Mouse (Mus musculus) adrenal gland, adult (tissue): ENCODE results near the gene Lrig2.
"Not testable (repeated sequence)": the region's sequence is repeated elsewhere in the genome, so short reads cannot be mapped to it uniquely, and the experiment has no call there.

Source experiments
- DNase-seq, 2 experiments: peaks; one replicate each; pipeline ENCODE4 v3.0.0; 2022 to 2023; ENCODE audit warnings: low spot score in 1 of 2; ENCODE audit not compliant: inconsistent age in 2 of 2

Gene Lrig2

DNA sequence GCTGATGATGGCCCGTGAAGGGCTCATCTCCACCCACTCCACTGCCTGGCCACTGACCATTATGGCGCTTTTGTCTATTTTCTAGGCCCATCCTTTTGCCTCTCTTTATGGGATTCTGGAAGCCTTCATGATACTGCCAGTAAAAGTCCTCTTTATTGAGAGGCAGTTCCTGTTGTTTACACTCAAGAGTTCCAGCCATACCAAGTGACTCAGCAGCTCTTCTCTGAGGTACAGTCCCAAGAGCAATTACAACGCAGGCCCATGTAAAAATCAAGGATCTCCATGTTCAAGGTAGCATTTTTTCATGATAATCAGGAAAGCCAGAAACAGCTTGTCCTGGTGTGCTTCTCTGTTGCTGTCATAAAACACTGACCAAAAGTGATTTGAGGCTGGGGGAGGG, 75.8 kb downstream of the Lrig2 start:
- DNase-seq: no peak

DNA sequence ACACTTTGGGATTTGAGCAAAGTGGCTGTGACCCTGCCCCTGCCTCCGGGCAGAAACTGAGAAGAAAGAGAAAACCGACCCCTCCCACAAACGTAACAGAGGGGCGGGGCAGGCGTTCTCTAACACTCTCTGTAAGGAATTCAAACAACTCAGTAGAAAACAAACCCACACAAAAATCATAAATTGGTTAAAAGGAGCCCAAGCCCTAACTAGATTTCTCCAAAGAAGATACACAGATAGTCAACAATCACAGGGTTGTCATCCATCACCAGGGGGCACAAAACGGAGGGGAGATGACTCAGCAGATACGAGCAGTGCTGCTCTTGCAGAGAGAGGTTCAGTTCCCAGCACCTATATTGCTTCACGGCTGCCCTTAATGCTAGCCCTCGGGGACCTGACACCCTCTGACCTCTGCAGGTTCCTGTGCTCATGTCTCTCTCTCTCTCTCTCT, 77.4 kb downstream of the Lrig2 start:
- peak; percentile 34 to 65 for DNase-seq

DNA sequence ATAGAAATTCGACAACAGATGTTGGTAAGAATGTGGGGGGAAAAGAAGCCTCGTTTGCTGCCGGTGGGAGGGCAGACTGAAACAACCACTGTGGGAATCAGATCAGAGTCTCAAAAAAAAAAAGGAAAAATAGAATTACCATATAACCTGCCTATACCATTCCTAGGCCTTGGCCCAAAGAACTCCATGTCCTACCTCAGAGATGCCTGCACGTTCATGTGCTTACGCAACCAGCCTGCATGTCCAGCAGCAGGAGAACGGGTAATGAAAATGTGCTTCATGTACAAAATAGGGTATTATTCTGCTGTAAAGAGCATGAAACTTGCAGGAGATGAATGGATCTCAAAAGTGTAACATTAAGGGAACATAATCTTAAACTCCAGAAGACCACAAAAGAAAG, 79.1 kb downstream of the Lrig2 start:
- no peak for DNase-seq

DNA sequence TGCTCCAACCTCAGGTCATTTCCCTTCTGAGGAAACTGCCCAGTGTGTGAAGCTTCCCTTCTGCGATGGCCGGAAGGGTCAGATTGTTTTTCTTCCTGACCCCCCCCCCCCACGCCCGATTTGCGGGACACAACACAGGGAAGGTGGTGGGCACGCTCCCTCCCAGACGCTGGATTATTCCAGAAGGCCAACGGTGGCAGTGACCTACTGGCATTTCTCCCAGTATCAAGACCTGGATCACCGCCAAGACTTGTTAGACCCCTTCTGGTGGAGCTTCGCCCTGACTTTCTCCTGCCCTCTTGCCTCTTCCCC, 79.9 kb downstream of the Lrig2 start:
- peak; percentile 36 to 73 for DNase-seq

DNA sequence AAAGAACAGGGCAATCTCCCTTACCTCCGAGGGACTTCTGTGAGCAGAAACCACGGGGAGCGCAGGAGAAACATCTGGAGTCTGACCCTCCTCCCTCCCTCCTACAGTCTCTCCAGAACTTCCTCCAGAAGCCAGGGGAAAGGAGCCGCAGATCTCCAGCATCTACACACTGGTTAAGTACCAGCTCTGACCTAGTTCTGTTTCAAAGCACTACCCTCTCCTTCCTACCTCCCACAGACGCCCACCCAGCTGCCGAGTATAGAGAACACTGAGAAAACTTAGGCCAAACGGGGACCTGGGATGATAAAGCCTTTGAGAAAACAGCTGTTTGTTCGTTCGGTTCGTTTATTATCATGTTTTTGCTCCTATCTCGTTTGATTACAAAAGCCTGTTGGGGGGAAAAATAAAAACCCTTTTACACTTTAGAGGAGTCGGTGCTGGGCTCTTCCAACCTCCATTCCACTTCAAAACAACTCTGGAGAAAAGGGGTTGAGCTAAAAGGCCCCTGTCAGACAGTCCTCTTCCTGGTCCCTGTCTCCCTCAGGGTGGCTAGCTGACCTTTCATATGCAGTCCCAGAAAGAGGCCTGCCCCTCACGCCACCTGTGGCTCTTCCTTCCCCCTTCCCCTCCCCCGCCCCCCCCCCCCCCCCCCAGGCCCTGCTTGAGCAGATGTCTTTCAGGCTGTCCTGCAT, 80.4 kb downstream of the Lrig2 start:
- no peak for DNase-seq

DNA sequence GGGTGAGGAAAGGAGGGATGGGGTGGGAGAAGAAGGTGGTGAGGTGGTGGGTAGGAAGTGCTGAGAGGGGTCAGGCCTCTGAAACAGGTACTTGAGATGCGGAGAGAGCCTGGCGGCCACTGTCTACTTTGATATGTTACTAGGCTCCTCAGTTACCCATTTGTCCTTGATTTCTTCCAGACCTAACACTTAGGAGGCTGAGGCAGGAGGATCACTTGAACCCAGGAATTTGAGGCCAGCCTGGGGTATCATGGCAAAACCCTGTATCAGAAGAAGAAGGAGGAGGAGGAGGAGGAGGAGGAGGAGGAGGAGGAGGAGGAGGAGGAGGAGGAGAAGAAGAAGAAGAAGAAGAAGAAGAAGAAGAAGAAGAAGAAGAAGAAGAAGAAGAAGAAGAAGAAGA, 84.4 kb downstream of the Lrig2 start:
- not testable (repeated sequence) for DNase-seq

DNA sequence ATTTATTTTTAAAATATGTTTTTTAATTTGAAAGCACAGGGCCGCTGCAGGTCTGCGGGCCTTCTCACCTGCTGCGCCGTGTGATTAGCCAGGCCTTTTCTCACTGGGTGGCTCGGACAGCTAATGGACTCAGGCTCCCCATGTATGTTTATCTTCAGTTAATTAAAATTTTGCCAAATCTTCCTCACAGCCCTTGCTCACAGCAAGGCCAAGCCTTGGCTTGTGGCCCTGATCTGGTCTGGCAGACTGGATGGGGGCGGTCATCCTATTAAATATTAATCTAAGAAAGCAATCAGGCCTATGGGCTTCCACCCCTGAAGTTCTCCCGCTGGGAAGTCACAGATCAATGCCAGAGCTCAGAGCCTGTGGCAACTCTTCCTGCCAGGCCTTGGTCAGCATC, 87.4 kb downstream of the Lrig2 start:
- DNase-seq: no peak

DNA sequence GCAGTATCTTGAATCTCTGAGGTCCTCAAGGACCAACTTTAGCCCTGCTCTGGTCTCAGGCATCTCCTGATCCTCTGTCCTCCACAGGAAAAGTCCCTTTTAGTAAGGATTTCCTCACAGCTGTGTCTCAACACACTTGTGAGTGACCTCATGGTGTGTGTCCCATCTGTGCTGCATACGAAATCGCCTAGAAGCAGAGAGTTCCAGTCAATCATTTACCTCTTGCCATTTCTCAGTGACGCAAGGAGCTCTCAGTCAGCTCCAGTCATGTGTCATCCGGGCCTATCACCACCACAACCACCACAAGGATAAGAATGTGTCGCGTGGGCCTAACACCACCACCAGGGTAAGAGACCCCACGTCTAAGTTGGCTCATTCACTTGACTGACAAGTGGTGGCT, 90.8 kb downstream of the Lrig2 start:
- DNase-seq: no peak

DNA sequence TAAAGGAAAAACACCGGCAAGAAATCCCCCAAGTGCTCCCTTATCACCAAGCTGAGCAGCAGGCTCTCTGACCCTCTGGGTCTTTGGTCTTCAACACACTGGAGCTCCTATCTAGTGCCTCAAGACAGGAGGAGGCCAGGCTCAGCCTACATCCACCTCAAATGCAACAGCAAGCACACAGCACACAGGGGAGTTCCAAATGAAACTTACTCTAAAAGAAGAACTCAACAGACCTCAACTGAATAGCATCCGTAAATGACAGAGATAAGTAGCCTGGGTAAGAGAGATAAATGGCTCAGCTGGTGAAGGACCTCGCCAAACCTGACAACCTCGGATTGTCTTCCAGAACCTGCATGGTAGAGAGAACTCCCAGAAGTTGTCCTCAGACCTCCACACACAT, 91.7 kb downstream of the Lrig2 start:
- no peak for DNase-seq

DNA sequence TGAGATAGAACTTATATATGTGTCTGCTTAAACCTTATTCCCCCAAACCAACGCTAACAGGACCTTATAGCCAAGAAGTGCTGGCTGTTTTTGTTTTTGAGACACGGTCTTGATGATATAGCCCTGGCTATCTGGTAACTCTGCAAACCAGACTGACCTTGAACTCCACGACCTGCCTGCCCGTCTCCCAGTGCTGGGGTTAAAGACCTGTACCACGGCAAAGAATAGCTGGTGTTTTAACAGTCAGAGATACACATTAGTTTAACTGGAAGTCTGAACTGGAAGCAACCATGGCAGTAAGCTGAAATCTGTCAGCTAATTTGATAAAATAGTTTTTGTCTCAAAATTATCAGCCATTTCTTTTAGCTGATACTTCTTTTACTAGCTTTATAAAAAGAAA, 94.9 kb downstream of the Lrig2 start:
- no peak for DNase-seq

DNA sequence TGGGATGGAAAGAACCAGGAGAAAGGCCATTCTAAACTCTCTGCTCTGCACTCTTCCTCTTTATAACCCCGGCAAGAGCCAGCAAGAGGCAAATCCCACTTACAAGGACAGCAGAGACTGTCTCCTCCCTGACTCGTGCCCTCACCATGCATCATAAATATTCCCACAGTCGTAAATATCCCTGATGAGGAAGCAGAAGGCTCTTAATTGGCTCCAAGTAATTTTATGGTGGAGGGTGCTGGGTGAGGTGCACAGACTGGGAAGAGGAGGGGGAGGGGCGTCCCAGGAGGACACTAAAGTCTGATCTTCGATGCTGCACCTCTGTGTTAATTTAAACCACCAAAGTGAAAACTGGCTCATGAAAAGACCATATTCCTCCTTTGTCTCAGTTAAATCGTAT, 99.2 kb downstream of the Lrig2 start:
- DNase-seq: no peak

DNA sequence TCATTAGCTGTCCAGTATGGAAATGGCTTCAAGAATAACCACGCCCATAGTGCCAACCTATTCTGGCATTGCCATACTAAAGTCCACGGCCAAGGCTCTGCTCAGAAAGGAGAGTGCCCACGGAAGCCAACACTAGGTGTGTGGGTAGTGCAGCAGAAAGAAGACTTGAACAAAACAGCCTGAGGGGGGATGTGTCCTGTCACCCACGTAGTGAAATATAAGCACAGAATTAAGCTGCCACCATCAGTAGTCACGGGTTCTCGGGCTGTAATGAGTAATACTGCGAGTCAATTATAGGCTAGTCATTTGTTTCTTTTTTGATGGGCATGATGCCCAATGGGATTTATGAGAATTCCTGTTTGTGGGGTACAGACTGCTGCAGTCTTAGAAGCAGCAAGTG, 104.2 kb downstream of the Lrig2 start:
- no peak for DNase-seq

DNA sequence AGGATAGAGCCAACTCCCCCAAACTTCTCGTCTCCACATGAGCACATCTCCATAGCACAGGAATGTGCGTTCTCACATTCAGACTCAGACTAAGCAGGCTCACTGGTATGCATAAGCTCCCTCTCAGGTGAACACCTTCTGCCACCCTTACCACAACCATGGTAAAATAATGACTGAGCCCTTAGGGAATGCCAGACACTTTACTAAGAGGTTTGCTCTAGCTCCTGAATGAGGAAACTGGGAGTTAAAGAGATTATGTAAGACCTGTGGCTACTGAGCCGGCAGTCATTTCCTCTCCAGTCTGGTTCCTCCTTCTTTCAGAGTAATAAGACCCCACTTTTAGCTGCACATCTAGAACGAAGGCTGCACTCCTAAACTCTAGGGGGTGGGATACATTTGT, 108.1 kb downstream of the Lrig2 start:
- DNase-seq: no peak

DNA sequence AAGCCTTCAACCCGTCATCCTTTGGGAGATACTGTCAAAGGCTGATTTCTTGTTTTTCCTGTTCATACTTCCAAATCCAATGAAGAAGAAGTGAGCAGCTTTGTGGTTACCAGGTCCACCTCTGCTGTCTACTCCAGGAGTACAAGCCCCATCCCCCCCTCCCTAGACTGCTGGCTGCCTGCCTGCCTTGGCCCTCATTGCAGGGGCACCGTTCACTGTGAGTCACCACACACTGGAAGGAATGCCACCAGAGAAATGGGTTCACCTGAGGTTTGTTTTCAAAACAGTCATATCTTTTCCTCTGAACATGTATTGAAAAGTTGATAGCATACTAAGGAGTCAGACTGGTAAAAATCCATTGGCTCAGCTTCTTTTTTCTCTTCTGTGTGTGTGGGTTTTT, 110.5 kb downstream of the Lrig2 start:
- DNase-seq: peak in 1 of 2 experiments; percentile 48

DNA sequence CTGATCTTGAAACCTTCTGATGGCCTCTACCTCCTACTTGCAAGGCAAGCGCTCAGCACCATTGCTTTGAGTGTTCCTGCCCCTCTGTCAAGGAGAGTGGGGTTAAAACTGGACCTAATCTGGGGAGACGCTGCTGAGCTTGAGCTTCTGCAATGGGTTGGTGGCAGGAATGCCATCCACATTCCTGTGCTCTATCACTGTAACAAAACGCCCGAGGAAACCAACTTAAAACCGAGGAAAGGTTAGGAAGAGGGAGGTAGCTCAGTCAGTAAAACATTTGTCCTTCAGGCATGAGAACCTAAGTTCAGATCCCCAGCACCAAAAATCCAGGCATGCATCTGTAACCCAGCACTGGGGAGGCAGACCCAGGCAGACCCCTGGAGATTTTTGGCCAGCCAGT, 111.6 kb downstream of the Lrig2 start:
- no peak for DNase-seq

DNA sequence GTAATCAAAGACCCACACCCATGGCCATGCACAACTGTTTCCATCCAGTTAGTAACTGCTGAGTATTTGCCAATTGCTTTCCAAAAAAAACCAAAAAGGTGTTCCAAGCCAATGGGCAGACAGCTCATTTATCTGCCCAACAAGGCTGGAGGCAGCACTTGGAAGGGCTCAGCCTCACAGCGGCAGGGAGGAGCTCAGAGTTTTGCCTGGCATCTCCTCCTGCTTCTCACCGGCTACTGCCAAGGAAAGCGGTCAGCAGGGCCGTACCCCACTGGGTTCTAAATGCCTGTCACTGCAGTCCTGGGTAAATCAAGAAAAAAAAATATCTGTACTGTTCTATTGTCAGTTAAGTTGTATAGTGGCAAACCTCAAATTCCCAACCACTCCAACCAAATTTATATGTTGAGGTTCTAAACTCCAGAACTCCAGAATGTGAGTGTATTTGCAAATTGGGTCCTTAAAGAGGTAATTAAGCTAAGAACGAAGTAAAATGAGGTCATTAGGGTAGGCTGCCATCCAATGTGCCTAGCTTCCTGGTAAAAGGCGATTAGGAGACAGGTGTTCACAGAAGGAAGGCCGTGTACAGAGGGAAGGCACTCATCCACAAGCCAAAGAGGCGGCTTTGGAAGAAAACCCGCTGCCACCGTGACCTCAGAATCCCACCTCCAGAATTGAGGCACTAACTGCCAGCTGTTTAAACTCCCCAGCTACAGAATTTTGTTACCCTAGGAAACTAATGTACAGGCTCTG, 112.2 kb downstream of the Lrig2 start:
- DNase-seq: no peak

DNA sequence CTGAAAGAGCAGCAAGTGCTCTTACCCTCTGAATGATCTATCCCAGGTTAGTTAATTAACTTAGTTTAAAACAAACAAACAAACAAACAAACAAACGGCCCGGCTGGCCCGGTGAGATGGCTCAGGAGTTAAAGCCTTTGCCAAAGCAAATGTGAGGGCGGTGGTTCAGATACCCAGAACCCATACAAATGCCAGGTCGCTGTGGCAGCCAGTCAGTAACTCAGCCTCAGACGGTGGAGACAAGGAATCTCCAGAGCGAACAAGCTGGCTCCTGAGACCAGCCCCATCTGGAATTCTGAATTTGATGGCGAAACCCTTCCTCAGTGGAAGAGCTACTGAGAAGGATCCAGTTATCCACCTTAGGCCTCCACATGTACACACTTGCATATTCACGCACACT, 114.4 kb downstream of the Lrig2 start:
- DNase-seq: no peak

DNA sequence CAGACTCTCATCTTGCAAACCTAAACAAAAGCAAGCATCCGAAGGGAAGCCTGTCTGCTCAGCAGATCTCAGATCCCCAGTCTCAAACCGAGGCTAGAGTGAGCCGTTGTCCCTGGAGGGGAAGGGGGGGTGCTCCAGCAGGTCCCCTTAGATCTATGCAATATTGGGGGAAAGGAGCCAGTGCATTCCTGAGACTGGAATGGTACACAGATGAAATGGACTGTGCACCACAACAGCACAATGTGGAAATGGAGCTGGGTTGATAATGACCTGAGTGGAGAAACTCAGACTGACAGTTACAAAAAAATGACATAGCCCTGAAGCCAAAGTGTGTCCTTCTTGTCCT, 115.0 kb downstream of the Lrig2 start:
- DNase-seq: no peak

DNA sequence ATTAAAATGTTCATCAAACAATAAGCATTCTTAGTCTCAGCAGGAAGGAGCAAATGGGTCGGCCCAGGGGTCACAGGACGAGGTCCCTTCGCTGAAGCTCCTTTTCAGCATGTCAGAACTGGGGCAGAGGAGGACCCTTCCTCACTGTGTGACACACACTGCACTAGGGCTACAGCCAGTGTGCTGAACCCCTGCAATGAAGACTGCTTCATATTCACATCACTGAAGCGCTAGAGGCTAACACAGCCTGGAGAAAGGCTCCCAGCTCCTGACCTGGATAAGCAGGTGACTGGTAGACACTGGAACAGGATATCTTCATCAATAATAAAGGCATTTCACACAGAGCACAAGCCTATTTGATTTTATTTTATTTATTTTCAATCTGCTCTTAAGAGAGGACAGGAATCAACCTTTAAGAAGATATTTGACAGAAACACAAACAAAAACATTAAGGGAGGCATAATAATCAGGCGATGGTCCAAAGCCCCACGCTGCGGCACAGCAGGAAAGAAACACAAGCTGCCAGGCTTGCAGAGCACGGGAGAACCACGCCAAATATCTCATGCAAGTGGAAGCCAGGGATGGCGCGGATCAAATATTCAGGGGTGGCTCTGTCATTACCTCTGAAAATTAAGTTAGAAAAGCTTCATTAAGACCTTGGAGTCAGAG, 115.5 kb downstream of the Lrig2 start:
- DNase-seq: no peak

DNA sequence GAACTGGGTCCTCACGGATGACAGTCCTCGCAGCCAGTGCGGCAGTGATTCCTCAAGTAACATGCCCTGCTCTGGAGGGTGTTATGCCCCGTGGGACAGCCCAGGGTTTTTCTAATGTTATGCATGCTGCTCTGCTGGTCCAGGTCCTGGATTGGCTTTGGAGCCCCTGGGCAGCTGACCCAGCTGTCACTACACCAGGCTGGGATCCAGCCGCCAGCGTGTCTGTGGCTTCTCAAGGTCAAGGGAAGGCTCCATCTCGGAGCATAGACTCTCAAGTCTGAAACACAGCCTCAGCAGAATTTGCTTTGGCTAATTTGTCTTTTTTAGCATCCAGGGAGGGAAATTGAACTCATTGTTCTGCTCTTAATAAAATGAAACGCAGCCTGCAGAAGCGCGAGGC, 121.6 kb downstream of the Lrig2 start:
- DNase-seq: peak; percentile 40 to 68

DNA sequence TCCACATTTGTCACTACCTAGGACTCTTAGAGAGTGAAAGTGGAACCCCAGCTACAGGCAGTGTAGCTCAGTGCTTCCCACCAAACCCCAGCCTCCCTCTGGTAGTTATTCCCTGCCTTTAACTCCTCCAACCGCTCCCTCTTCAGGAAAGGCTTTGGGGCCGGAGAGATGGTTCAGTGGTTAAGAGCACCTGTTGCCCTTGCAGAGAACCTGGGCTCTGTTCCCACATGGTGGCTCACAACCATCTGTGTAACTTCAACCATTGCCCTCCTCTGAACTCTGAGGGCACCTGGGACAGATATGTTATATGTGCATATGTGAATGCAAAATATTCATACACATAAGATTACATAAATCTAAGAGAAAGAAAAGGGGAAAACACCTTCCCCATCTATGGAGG, 122.3 kb downstream of the Lrig2 start:
- no peak for DNase-seq

DNA sequence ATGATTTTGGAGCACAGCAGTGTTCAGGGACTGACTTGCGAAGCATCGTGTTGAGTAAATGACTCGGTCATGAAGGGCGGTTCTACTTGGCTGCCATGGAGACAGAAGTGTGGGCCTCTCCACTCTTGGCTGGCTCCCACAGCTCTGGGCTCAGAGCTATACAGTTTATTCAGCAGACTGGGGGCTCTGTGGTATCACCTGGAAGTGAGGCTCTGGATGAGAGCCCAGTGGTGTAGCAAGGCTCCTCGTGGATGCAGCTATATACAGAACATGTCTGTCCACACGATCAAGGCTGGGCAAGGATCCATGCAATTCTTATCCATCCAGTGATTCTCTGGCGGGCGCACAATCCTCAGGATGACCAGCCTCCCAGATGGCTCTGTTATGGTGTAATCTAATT, 126.1 kb downstream of the Lrig2 start:
- no peak for DNase-seq
